Mouse (Mus musculus): ENCODE results near the gene Rbm12. TPM values are rescaled to one million over a fixed set of nuclear protein-coding genes. Genes with fewer than 3 reads are reported as not detected.
A peak's percentile ranks its signal among the peaks of the same experiment; 100 is the strongest.
"Not testable (repeated sequence)": the region's sequence is repeated elsewhere in the genome, so short reads cannot be mapped to it uniquely, and the experiment has no call there.

Gene Rbm12
- total RNA-seq (2021), result 10 to 100 TPM; 22.9 to 24.9 TPM
- long read RNA-seq, experiment 1, full-length matches to known transcripts, result 19 of 24 reads
- long read RNA-seq, experiment 1, partial matches to known transcripts, result 0 of 24 reads
- long read RNA-seq, experiment 1, other reads (novel, unspliced or antisense), result 5 of 24 reads
- long read RNA-seq, experiment 2, full-length matches to known transcripts, result 10 of 12 reads
- long read RNA-seq, experiment 2, partial matches to known transcripts, result 0 of 12 reads
- long read RNA-seq, experiment 2, other reads (novel, unspliced or antisense), result 2 of 12 reads

DNA sequence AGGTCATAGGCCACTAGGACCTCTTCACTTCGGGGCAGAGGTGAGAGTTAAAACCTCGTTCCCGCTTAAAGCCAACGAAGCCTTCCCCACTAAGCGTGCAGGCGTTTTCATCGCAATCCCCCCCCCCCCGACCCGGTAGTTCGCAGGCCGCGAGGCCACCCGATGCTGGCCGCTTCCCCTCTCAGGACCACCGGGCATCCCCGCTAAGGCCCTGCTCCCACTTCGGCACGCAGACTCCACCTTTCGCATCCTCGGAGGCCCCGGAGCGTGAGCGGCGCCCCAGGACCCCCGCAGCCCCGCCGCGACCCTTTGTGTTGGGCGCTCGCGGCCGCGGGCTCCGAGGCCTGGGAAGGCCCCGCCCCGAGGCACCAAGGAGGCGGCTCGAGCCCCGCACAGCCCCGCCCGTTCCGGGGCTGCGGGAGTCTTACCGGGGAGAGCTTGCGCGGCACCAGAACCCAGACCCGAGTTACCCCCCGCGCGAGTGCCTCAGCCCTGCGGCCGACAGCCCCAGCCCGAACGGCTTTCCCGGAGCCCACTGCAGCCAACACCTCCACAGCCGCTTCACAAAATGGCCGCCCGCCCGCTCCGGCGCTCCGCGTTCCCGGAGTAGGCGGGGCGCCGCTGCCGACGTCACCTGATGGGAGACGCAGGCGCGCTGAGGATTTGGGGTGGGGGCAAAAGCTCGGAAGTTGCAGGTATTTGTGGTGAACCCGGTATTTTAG, at the start of gene Rbm12, which contains the start of gene Cpne1:
TSS of gene Rbm12 (minus strand) at position 621 of the 722 bp plus-strand sequence.
TSS of gene Cpne1 (minus strand) at position 608 of the 722 bp plus-strand sequence.
- DNase-seq (ENCODE audit: low spot score in 2 of 2), result peak; percentile 92

DNA sequence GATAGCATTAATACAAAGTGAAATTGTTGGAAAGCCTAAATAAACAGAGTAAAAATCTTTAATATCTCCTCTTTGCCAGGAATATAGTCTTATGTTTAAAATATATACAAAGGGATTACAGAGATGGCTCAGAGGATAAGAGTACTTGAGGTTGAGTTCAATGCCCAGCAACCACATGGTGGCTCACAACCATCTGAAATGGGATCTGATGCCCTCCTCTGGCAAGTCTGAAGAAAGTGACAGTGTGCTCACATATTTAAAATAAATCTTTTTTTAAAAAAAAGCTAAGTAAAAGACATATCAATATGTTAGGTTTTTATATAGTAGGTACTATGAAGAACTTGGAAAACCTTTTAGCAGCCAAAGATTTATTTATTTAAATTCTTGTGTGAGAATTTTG, 39.8 kb upstream of the Rbm12 start:
- DNase-seq (ENCODE audit: low spot score in 2 of 2), result no peak

DNA sequence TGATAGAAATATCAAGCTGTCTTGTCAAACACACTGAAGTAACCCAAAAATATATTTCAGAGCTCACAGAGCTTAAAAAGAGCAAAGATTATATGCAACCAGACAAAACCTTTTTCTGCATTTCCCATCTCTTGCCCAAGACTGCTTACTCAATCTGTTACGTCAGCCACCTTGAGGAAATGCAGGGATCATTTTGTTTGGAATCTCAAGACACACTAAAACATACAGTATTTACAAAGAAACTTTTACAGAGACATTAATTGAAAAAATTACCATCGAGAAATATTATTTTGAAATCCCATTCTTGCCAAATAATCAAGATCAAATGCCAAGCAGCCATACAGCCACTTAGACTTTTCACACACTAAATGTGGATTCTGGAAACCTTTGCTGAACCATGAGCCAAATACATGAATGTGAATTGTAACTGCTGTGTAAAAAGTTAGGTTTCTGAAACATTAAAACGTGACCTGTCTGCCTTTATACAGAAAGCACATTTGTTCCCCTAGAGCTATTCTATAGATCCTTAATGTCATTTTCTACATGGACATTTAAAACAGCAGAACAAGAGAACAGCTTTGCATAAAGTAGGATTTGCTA, 35.6 kb upstream of the Rbm12 start:
- DNase-seq (ENCODE audit: low spot score in 2 of 2), result no peak

DNA sequence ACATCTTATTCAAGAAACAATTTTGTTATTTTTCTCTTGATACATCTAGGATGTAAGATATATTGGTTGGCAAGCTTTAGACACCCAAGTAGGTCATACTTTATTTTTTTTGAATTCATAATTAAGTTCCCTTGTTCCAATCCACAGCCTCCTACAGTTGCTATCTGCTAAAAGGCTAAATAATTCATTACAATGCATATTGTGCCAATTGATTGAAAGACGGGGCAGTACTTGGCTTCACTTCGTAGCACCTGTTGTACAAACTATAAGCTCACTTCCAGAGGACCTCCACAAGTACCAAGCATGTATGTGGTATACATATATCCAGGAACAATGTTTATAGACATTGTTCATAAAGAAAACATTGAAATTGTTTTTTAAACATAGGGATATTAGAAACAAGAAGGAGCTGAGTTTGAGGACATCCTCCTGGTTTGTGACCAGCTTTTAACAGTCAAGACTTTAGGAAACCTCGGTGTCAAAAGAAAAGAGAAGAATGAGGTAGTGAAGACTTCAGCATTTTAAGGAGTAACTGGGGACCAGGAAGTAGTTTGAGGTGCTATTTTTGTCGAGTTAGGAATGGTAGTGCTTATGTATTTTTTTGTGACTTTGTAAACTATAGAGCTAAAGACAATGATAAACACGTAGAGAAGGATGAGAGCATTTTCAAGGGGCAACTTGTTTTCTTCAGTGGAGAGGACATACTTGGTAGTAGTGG, 34.7 kb upstream of the Rbm12 start:
- no peak for DNase-seq (ENCODE audit: low spot score in 2 of 2)

DNA sequence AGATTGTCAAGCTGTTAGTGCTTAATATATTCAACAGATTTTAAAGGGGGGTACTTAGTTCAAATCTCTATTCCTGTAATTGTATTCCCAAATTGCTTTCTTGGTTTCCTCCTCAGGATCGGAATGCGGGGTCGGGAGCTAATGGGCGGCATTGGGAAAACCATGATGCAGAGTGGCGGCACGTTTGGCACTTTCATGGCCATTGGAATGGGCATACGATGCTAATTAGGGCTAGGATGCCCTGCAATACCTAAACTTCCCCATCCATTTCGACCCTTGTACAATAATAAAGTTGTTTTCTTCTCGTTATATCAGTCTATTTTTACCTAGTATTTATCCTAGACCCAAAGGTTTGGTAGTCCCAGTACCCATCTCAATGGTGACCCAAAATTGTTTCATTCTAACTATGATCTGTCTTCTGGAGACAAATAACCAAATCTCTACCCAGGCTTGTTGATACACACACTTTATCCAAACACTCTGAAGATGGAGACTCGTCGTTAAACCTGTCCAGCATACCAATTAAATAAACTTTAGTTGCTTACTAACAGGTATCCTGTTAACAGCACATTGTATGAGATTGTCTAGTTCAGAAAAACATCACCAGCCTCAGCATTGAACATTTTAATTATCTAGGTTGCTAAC, 33.8 kb upstream of the Rbm12 start:
- no peak for DNase-seq (ENCODE audit: low spot score in 2 of 2)

DNA sequence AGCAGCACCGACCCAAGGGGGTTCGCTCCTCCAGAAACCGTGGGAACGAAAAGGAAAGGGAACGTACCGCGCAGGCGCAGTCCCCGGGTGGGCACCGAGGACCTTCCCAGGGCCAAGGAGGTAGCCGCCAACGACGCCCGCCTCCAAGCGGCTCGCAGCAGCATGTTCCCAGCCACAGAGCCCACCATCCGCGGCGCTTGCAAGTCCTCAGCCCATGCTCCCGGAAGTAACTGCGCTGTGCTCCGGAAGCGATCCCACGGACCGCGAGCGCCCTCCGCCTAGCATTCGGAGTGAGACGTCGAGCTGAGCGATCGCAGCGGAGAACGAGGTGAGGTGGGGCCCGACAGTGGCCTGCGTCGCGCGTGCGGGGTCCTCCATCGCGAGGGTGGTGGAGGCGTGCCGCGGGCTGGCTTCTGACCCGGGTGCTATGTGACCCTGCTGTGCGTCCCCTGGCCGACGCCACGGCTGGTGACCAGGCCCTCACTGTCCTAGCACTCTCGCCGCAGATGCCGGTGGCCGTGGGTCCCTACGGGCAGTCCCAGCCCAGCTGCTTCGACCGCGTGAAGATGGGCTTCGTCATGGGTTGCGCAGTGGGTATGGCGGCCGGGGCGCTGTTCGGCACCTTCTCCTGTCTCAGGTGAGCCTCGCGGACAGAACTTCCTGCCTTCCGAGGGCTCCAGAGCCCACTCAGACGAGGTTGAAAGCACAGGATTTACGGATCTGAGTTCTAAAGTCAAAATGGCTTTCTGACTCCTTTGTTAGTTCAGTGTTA, 32.4 kb upstream of the Rbm12 start, which contains the start of the genes Romo1 and Nfs1:
TSS of gene Romo1 (plus strand) at position 87 of the 772 bp plus-strand sequence.
TSS of gene Nfs1 (minus strand) at position 234 of the 772 bp plus-strand sequence.
- peak; percentile 94 to 95 for DNase-seq (ENCODE audit: low spot score in 2 of 2)

DNA sequence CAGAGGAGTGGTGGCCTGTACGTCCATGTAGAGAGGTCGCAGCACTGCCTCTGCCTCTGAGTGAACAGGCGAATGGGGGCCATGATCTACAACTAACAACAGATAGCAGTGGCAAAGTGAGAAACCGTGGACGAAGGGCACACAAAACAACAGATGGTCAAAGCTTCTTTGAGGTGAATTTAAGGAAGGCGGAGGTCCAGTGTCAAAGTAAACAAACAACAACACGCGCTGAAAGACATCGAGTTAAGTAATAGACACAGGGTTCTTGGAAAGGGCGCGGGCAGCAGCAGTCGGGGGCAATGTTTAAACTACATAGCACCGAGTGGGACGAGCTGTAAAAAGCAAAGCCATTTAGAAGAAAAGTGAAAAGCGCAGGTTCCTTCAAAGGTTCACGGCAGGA, 31.6 kb upstream of the Rbm12 start:
- DNase-seq (ENCODE audit: low spot score in 2 of 2), result peak in 1 of 2 experiments; percentile 8

DNA sequence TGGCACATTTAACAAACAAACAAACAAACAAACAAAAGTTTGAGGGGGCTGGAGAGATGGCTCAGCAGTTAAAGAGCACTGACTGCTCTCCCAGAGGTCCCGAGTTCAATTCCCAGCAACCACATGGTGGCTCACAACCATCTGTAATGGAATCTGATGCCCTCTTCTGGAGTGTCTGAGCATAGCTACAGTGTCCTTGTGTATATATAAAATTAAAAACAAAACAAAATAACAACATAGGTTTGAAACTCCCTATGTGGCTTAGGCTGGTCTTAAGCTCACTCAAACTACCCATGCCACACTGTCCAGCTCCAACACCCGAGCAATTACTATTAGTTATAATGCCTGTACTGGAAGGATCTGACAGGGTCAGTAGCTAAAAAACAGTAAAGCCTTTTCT, 31.0 kb upstream of the Rbm12 start:
- DNase-seq (ENCODE audit: low spot score in 2 of 2), result no peak

DNA sequence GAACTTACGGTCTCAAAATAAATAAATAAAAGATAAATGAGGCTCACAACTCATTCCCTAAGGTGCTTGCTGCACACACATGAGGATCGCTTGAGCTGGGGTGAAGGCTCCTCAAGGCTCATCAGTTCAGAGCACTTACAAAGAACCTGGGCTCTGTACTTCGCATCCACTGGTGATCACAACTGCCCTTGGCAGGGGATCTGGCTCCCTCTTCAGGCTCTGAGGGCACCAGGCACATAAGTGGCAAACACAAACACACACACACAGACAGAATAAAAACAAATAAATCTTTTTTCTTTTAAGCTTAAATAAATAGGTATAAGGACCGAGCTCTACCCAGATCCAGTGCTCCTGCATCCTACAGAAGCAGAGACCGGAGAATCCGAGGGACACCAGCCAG, 23.9 kb upstream of the Rbm12 start:
- no peak for DNase-seq (ENCODE audit: low spot score in 2 of 2)

DNA sequence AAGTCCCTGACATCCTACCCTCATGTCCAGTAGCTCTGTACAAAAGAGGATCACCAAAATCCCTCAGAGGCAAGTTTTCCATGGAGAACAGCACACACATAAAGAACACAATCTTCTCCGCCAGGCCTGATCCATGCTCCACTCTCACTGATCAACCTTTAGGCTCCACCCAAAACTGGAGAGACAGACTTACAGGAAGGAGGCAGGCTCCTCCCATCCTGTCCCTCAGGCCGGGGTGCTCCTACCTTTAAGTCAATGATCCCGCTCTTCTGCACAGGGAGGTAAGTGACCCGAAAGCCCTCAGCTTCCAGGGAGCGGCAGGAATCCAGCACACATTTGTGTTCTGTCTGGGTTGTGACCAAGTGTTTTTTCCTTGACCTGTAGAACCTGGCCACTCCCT, 22.4 kb upstream of the Rbm12 start:
- no peak for DNase-seq (ENCODE audit: low spot score in 2 of 2)

DNA sequence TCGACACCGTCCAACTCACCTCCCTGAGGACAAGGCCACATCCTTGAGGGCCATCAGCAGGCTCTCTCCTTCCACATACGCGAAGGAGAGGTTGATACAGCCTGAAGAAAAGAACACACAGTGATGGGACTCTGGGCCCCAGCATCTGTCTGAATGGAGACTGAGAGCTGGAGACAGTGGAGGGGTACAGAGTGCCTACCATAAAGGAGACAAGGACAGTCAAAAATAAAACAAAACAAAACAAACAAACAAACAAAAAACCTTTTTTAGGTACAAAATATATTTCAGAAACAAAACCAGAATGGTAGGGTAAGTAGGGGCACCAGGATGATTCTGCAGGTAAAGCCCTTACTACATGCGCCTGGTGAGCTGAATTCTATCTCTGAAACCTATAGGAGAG, 15.2 kb upstream of the Rbm12 start, which contains the start of gene Gm28036:
TSS of gene Gm28036 (minus strand) at position 101 of the 400 bp plus-strand sequence.
- DNase-seq (ENCODE audit: low spot score in 2 of 2), result no peak

DNA sequence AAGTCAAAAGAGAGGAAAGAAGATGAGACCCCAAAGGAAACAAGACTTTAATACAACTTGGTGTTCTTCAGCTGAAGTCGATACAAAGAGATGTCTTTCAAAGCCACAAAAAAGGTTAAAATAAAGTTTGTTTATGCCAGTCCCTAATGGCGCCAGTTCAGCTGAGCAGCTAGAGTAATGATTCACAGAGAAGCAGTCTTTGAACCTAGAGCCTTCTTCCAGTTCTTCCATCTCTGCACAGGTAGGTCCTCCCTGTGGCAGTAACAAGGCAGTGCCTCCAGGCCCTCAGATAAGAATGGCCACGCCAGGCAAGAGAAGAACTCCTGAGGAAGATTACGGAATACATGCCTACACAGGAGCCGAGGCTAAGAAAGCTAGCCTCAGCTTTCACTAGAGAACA, 12.0 kb upstream of the Rbm12 start:
- no peak for DNase-seq (ENCODE audit: low spot score in 2 of 2)

DNA sequence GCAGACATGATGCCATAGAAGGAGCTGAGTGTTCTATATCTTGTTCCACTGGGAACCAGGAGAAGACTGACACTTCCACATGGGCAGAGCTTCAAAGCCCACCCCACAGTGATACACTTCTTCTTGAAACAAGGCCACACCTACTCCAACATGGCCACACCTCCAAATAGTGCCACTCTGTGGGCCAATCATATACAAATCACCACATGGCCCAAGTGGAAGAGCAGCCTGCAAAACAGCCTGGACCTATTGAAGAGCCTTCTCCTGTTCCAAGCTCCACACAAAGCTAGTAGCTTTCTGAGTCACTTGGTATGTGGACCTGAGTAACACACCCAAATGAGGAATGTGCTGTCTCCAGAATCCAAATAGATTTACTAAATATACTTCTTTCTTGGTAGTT, 7.8 kb upstream of the Rbm12 start:
- no peak for DNase-seq (ENCODE audit: low spot score in 2 of 2)

DNA sequence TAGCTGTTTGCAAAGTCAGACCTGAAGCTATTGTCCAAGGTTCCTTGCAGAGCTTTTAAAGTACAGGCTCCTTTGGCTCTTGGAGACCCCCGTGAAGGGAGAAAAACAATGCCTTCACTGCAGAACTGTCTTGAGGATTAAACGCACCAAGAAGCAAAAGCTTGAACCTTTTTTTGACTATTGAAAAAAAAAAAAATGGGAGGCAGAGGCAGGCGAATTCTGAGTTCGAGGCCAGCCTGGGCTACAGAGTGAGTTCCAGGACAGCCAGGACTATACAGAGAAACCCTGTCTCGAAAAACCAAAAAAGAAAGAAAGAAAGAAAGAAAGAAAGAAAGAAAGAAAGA, 274 bp upstream of the Rbm12 start:
- not testable (repeated sequence) for DNase-seq (ENCODE audit: low spot score in 2 of 2)

DNA sequence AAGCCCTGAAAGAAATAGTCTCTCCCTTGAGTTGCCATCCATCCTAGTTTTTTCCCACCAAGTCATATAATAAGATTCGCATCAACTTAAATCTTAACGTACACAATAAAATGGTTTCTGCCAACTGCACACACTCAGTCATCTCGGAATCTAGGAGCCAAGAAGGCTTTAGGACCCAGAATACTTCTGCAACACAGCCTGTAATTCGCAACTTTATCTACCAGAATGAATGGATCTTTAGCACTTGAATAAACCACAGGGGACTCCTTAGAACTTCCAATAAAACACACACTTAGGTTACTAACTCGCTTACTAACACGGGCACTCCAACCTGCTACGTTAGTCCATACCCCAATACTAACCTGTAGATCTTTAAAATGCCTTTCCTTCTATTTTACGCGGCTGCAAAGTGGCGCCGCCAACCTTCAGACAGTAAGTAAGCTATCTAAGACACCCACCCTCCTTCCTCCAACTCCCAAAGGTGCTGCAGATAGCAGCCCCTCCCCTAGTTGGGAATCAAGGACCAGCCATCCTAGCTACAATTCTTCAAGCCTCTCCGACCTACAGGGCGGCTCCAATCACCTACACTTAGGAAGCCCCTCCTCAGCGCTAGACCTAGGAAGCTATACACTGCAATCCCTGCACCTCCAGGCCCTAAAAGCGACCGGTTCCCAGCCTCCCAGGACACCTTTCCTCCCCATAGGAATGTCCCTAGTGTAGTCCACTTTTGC, 986 bp downstream of the Rbm12 start:
- peak in 1 of 2 experiments; percentile 9 for DNase-seq (ENCODE audit: low spot score in 2 of 2)

DNA sequence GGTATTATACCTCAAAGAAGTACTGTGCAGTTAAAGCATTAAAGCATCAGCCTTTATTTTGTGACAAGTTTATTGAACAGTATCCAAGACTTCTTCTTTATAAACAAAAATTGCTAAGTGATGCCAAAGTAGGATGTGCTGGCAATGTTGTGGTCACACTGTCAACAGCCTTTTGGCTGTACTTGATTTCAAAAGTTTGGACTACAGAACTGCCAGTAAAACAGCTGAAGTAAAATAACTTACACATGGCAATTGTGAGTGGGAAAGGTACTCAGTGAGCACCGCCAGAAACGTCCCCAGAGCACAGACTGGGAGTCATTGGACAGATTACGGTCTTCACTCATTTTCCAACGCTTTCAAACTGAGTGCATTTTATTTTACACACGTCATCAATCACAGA, 19.9 kb downstream of the Rbm12 start:
- DNase-seq (ENCODE audit: low spot score in 2 of 2), result no peak

DNA sequence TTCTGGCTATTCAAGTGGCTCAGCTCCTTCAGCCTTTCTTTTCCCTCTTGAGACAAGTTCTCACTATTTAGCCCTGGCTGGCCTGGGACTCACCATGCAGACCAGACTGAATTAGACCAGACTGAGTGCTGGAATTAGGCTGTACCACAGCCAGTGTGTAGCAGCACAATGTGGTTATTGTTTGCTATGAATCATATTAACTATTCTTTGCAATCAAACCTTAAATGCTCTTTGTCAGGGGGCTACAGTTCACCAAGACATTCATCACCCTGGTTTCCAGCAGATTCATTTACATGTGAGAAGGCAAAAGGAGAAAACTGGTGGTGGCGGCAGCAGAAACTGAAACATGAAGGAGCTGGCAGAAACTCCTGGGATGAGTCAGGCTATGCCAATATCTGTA, 22.0 kb downstream of the Rbm12 start:
- DNase-seq (ENCODE audit: low spot score in 2 of 2), result no peak

DNA sequence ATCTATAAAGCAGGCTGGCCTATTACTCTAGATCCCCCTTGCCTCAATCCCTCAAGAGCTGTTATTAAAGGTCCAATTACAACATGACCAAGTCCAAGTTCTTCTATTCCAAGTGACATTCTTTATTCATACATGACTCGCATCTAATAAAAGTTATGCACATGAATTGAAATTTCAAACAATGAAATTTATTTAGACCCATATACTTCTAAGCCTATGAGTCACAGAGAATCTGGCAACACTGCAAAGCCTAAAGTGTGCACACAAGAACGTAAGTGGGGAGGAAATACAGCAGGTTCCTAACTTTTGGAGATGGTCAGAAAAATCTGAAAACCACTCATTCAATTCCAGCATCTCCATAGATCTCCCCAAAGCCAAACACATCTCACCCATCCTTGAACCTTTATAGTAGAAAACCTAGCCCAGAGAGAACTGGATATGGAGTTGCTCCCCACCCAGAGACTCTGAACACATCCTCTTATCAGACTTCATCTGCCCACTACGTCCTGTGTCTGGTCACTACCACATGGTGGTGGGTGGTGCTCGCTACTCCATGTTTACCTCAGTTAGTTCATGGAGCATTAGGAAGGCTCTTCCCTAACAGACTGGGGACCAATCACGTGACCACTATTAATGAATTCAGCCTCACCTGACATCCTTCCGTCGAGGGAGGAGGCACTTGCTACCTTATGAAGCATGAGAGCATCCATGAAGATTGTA, 24.2 kb downstream of the Rbm12 start:
- no peak for DNase-seq (ENCODE audit: low spot score in 2 of 2)

DNA sequence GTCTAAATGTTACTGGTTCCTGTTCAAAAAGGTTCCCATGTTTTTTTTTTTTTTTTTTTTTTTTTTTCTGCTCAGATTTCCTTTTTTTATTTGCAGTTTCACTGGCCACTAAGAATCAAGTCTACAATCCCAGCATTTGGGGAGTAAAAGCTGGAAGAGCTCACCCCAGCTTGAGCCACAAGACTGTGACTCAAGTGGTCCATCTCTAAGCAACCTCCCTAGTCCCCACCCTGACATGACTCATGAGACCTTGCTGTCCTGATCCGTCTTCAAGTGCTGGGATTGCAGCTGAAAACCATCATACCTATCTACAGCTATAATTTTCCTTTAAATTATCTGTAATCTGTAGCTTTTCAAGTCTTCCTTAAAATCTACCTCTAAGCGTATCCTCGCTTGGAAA, 27.2 kb downstream of the Rbm12 start:
- DNase-seq (ENCODE audit: low spot score in 2 of 2), result no peak

All from left cerebral cortex, adult 18-20 months (tissue).